Mouse (Mus musculus): ENCODE results near the gene Apol10b. TPM values are rescaled to one million over a fixed set of nuclear protein-coding genes. Genes with fewer than 3 reads are reported as not detected.

Apol10b gene
- polyA plus RNA-seq (2017; shearing (Covaris generic)): 2.4 TPM

DNA sequence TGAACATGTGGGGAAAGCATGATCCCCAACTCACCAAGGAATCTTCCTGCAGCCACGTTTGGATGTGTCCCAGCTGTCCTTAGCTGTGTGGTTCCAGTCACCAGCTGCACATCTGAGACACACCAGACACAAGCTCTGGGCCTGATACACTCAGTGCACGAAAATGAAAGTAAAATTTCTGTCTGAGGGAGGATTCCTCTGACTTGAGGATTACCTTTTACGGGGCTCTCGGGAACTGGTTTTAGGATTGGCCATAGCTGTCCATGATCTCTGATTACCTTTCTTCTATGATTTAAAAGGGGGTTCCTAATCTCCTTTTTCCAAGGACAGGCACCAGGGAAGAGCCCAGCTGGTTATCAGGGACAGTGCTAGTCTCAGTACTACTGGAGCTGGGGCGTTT lies at the start of gene Apol10b:
Gene Apol10b, minus strand, starts transcription at position 165 of the 400 bp plus-strand sequence.

DNA sequence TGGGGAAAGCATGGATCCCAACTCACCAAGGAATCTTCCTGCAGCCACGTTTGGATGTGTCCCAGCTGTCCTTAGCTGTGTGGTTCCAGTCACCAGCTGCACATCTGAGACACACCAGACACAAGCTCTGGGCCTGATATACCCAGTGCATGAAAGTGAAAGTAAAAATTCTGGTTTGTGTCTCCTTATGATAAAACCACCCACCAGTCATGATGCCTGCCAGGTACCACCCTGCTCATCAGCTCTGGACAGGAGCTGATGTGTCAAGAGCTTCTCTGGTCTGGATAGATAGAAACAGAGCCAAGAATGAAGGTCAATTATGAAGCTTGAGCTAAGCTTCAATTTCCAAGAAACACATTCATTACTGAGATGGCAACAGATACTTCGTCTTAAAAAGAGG lies 47.3 kb upstream of the Apol10b start, which contains the start of gene Apol11b:
Gene Apol11b, minus strand, starts transcription at position 111 of the 400 bp plus-strand sequence.

DNA sequence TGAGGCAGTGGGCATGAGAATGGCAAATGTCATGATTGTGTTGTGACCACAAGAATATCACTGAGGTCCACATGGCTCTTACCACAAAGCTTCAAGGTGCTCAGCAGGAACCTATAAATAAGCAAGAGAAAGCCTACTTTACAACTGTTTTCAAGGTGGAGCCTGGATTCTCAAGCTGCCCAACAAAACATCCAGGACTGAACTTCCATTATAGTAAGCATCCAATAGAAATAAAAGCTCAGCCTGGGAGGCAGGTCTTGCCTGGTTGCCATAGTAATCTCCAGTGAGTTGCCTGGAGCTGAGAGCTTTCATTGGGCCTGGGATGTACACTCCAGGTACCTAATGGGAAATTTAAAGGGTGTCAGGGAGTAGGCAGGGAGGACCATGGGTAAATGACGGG lies 3.0 kb upstream of the Apol10b start, which contains the start of gene Gm36245:
Gene Gm36245, plus strand, starts transcription at position 301 of the 400 bp plus-strand sequence.

DNA sequence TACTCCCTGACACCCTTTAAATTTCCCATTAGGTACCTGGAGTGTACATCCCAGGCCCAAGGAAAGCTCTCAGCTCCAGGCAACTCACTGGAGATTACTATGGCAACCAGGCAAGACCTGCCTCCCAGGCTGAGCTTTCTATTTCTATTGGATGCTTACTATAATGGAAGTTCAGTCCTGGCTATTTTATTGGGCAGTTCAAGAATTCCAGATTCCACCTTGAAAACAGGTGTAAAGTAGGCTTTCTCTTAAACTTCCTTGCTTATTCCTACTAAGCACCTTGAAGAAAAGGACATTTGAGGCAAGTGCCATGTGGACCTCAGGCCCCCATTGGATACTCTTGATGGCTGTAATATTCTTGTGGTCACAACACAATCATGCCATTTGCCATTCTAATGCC lies 34.1 kb downstream of the Apol10b start, which contains the start of gene 1700025B11Rik:
Gene 1700025B11Rik, minus strand, starts transcription at position 101 of the 400 bp plus-strand sequence.

Other genes starting within 250 kb of the Apol10b start
- not detected for gene Apol7a, start 197.0 kb downstream of the Apol10b start, polyA plus RNA-seq (2017; shearing (Covaris generic))
- gene Apol9a, start 185.0 kb downstream of the Apol10b start, polyA plus RNA-seq (2017; shearing (Covaris generic)): 13.3 TPM
- gene Apol7b, start 148.6 kb downstream of the Apol10b start, polyA plus RNA-seq (2017; shearing (Covaris generic)): 0.56 TPM
- 0.14 TPM for gene Apol10a, start 119.1 kb downstream of the Apol10b start, polyA plus RNA-seq (2017; shearing (Covaris generic))
- gene Apol11a, start 87.9 kb downstream of the Apol10b start, polyA plus RNA-seq (2017; shearing (Covaris generic)): 0.11 TPM
- 0.69 TPM for gene Apol7c, start 62.8 kb downstream of the Apol10b start, polyA plus RNA-seq (2017; shearing (Covaris generic))
- gene 1700025B11Rik, start 34.2 kb downstream of the Apol10b start, polyA plus RNA-seq (2017; shearing (Covaris generic)): not detected
- gene Gm36245, start 3.1 kb upstream of the Apol10b start, polyA plus RNA-seq (2017; shearing (Covaris generic)): not detected
- 0.26 TPM for gene Apol11b, start 47.2 kb upstream of the Apol10b start, polyA plus RNA-seq (2017; shearing (Covaris generic))
- gene Apol7e, start 102.7 kb upstream of the Apol10b start, polyA plus RNA-seq (2017; shearing (Covaris generic)): 86.8 TPM
- gene Apol9b, start 132.9 kb upstream of the Apol10b start, polyA plus RNA-seq (2017; shearing (Covaris generic)): 59.4 TPM
- gene Apol8, start 160.9 kb upstream of the Apol10b start, polyA plus RNA-seq (2017; shearing (Covaris generic)): 0.39 TPM
- gene Myh9, start 246.1 kb upstream of the Apol10b start, polyA plus RNA-seq (2017; shearing (Covaris generic)): 306 TPM